Mouse (Mus musculus) embryonic facial prominence, embryonic 14.5 days (tissue): ENCODE results near the gene Cldnd2. TPM values are rescaled to one million over a fixed set of nuclear protein-coding genes. Genes with fewer than 3 reads are reported as not detected.
"Not testable (repeated sequence)": the region's sequence is repeated elsewhere in the genome, so short reads cannot be mapped to it uniquely, and the experiment has no call there.

Experiments used
- ATAC-seq: fragments of 200-750 bp; cut with Nextera tagmentation; 2 replicates; pipeline ENCODE4 v1.8.0; 2017; ENCODE audit warnings: low read depth, moderate number of reproducible peaks, moderate TSS enrichment
- DNase-seq: peaks from one replicate; pipeline ENCODE4 v3.0.0-alpha.2; 2015; ENCODE audit warnings: low spot score
- H3K27ac ChIP-seq: fragments of 300-500 bp; sonication (generic); replicated peaks from 2 replicates; pipeline ENCODE4 v1.5.1; 2014; ENCODE audit warnings: low read depth, mild to moderate bottlenecking, low read length, moderate library complexity
- H3K27me3 ChIP-seq: fragments of 300-500 bp; sonication (generic); replicated peaks from 2 replicates; pipeline ENCODE4 v1.6.1; 2014; ENCODE audit warnings: low read length; ENCODE audit not compliant: control insufficient read depth, insufficient read depth
- H3K36me3 ChIP-seq: fragments of 300-500 bp; sonication (generic); 2 replicates; pipeline ENCODE4 v1.6.1; 2014; ENCODE audit warnings: low read length, mixed read lengths; ENCODE audit not compliant: control insufficient read depth, insufficient read depth
- H3K4me1 ChIP-seq: fragments of 300-500 bp; sonication (generic); 2 replicates; pipeline ENCODE4 v1.6.1; 2014; ENCODE audit warnings: antibody characterized with exemption, low read length; ENCODE audit not compliant: control insufficient read depth, insufficient read depth
- H3K4me2 ChIP-seq: fragments of 300-500 bp; sonication (generic); 2 replicates; pipeline ENCODE4 v1.6.1; 2014; ENCODE audit warnings: low read depth, mild to moderate bottlenecking, low read length, moderate library complexity, mixed read lengths
- H3K4me3 ChIP-seq: fragments of 300-500 bp; sonication (generic); 2 replicates; pipeline ENCODE4 v1.5.1; 2014; ENCODE audit warnings: low read depth, mild to moderate bottlenecking, low read length
- H3K9ac ChIP-seq: fragments of 300-500 bp; sonication (generic); 2 replicates; pipeline ENCODE4 v1.6.1; 2014; ENCODE audit warnings: low read depth, mild to moderate bottlenecking, low read length, moderate library complexity, mixed read lengths
- H3K9me3 ChIP-seq: fragments of 300-500 bp; sonication (generic); 2 replicates; pipeline ENCODE4 v1.6.1; 2016; ENCODE audit warnings: low read length; ENCODE audit not compliant: control insufficient read depth
- WGBS: fragments of 180-500 bp; shearing (Covaris S2); extraction: QIAGEN DNeasy Blood & Tissue Kit; methylation state at CpG from one replicate; pipeline ENCODE4 v1.1.7; 2014; 5-methylcytosine and 5-hydroxymethylcytosine counted together
- polyA plus RNA-seq: library from polyadenylated mRNA; unstranded; fragments of >200 nt; fragmentation: Nextera tagmentation; extraction: Ambion mirVana; gene quantifications from 2 replicates; pipeline ENCODE4 v1.2.1, GENCODE M21; 2014

Cldnd2 gene
- not detected in 2 replicates for polyA plus RNA-seq

GRCm38 (mm10) chr7:43440482-43440881 is at the start of gene Cldnd2:
Cldnd2 (plus strand) TSS chr7:43440782.
- Histone ChIP-seq H3K9me3 (no peaks in the 10 kb centered on the region), H3K27ac (no peak within 1 kb of the TSS), H3K4me1 (peaks cover 12% of the 10 kb centered on the region), H3K9ac (no peak within 1 kb of the TSS), H3K4me2 (no peak within 1 kb of the TSS), H3K36me3 (no peaks in the 10 kb centered on the region), H3K27me3 (no peaks in the 10 kb centered on the region), H3K4me3 (no peak within 1 kb of the TSS)
- WGBS = 85% methylated on average over 5 of the region's 6 CpGs
- DNase-seq (no peak), ATAC-seq (no peak)

GRCm38 (mm10) chr7:43392349-43393121 is 48.0 kb upstream of the Cldnd2 start:
- ATAC-seq (no peak), DNase-seq (no peak)
- H3K27me3 ChIP-seq = no peaks in the 10 kb centered on the region
- WGBS = 74% methylated on average over 8 of the region's 8 CpGs
- H3K27ac ChIP-seq = no peak overlapping the region
- H3K36me3 ChIP-seq = no peaks in the 10 kb centered on the region
- no peak overlapping the region for H3K4me3 ChIP-seq
- no peaks in the 10 kb centered on the region for H3K4me1 ChIP-seq
- peaks cover 4% of the 10 kb centered on the region; the same call in 1 of the 2 replicates for H3K9me3 ChIP-seq
- no peak overlapping the region for H3K9ac ChIP-seq
- no peak overlapping the region for H3K4me2 ChIP-seq

- no peak overlapping the region for H3K9ac ChIP-seq
- ATAC-seq (no peak), DNase-seq (no peak)
- H3K4me2 ChIP-seq = no peak overlapping the region
- H3K27ac ChIP-seq = no peak overlapping the region
- no peak overlapping the region for H3K4me3 ChIP-seq
- WGBS = 87% methylated on average over 2 of the region's 2 CpGs
- H3K36me3 ChIP-seq = no peaks in the 10 kb centered on the region
- H3K4me1 ChIP-seq = no peaks in the 10 kb centered on the region
- H3K9me3 ChIP-seq = no peaks in the 10 kb centered on the region
- no peaks in the 10 kb centered on the region for H3K27me3 ChIP-seq
These were observed 41.1 kb upstream of the Cldnd2 start for GRCm38 (mm10) chr7:43399501-43399900.

- Histone ChIP-seq H3K9ac (no peak overlapping the region), H3K4me2 (no peak overlapping the region), H3K27ac (no peak overlapping the region), H3K4me1 (no peaks in the 10 kb centered on the region), H3K9me3 (no peaks in the 10 kb centered on the region), H3K4me3 (no peak overlapping the region), H3K36me3 (no peaks in the 10 kb centered on the region), H3K27me3 (no peaks in the 10 kb centered on the region)
- 36% methylated on average over 2 of the region's 2 CpGs for WGBS
- no peak for ATAC-seq
- DNase-seq = no peak
These were observed 37.9 kb upstream of the Cldnd2 start for GRCm38 (mm10) chr7:43402718-43403117.

- H3K27ac ChIP-seq = no peak overlapping the region
- no peak overlapping the region for H3K4me3 ChIP-seq
- H3K4me2 ChIP-seq = no peak overlapping the region
- no peaks in the 10 kb centered on the region for H3K27me3 ChIP-seq
- WGBS = 80% methylated on average over 3 of the region's 3 CpGs
- no peaks in the 10 kb centered on the region for H3K4me1 ChIP-seq
- DNase-seq (no peak), ATAC-seq (no peak)
- H3K9me3 ChIP-seq = no peaks in the 10 kb centered on the region
- no peak overlapping the region for H3K9ac ChIP-seq
- no peaks in the 10 kb centered on the region for H3K36me3 ChIP-seq
These were observed 33.0 kb upstream of the Cldnd2 start for GRCm38 (mm10) chr7:43407573-43407972.

- no peak within 1 kb of the TSS for H3K4me2 ChIP-seq
- no peaks in the 10 kb centered on the region for H3K9me3 ChIP-seq
- no peak within 1 kb of the TSS for H3K4me3 ChIP-seq
- DNase-seq (no peak), ATAC-seq (no peak)
- H3K9ac ChIP-seq = no peak within 1 kb of the TSS
- H3K4me1 ChIP-seq = no peaks in the 10 kb centered on the region
- H3K27ac ChIP-seq = no peak within 1 kb of the TSS
- H3K36me3 ChIP-seq = no peaks in the 10 kb centered on the region
- 82% methylated on average over 4 of the region's 4 CpGs for WGBS
- no peaks in the 10 kb centered on the region for H3K27me3 ChIP-seq
These were observed 32.4 kb upstream of the Cldnd2 start, which contains the start of gene Siglecg for GRCm38 (mm10) chr7:43408131-43408553. Siglecg (plus strand) TSS chr7:43408204.

- Histone ChIP-seq H3K9me3 (no peaks in the 10 kb centered on the region), H3K4me3 (no peak overlapping the region), H3K36me3 (no peaks in the 10 kb centered on the region), H3K4me1 (no peaks in the 10 kb centered on the region), H3K27ac (no peak overlapping the region), H3K9ac (no peak overlapping the region), H3K27me3 (no peaks in the 10 kb centered on the region), H3K4me2 (no peak overlapping the region)
- DNase-seq (no peak), ATAC-seq (no peak)
- 67% methylated on average over 3 of the region's 3 CpGs for WGBS
These were observed 31.5 kb upstream of the Cldnd2 start for GRCm38 (mm10) chr7:43409084-43409483.

- H3K4me1 ChIP-seq, H3K9me3 ChIP-seq, H3K27me3 ChIP-seq, H3K27ac ChIP-seq, ATAC-seq, DNase-seq, H3K36me3 ChIP-seq, H3K9ac ChIP-seq, H3K4me2 ChIP-seq, H3K4me3 ChIP-seq: not testable (repeated sequence)
- 30% methylated on average over 4 of the region's 4 CpGs for WGBS
These were observed 28.9 kb upstream of the Cldnd2 start for GRCm38 (mm10) chr7:43411724-43412123.

- Histone ChIP-seq H3K9ac (no peak overlapping the region), H3K36me3 (no peaks in the 10 kb centered on the region), H3K27me3 (no peaks in the 10 kb centered on the region), H3K4me1 (no peaks in the 10 kb centered on the region), H3K9me3 (no peaks in the 10 kb centered on the region), H3K4me2 (no peak overlapping the region), H3K27ac (no peak overlapping the region), H3K4me3 (no peak overlapping the region)
- WGBS = 76% methylated on average over 6 of the region's 10 CpGs
- no peak for ATAC-seq
- no peak for DNase-seq
These were observed 23.3 kb upstream of the Cldnd2 start for GRCm38 (mm10) chr7:43417298-43417697.
